Mouse (Mus musculus) urinary bladder, postnatal 25 days (tissue): ENCODE results near the gene Csrnp2.

ENCODE experiments used
- DNase-seq: peaks from one replicate; pipeline ENCODE4 v3.0.0; 2022; ENCODE audit warnings: low spot score

The Csrnp2 gene

DNA sequence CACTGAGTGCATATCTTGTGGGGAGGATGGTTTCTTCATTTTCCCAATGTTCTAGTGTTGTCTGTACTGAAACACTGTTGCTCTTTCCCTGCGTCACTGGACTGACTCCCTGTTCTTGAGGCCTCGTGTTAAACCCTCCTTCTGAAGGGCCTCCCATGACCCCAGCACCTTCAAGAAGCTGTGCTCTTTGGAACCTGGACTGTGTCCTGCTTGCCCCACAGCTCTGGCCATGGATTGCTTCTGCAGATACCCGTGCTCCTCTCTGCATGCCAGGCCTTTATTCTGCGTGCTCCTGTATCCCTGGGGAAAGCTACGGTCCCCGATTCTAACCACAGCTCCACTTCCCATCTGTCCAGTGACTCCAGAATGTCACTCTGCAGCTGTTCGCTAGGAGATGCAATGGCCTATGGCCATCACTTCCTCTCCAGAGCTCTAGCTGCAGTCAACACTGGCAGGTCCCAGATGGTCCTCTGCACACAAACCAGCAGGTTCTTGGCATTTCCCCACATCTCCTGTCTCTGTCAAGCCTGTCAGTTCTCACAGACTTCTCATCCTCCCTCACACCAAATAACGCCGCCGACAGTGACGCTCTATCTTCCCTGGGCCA lies 65.2 kb downstream of the Csrnp2 start:
- no peak for DNase-seq
